Comparison of ENCODE assay signal across 11 mouse cellular contexts in the genomic region with DNA sequence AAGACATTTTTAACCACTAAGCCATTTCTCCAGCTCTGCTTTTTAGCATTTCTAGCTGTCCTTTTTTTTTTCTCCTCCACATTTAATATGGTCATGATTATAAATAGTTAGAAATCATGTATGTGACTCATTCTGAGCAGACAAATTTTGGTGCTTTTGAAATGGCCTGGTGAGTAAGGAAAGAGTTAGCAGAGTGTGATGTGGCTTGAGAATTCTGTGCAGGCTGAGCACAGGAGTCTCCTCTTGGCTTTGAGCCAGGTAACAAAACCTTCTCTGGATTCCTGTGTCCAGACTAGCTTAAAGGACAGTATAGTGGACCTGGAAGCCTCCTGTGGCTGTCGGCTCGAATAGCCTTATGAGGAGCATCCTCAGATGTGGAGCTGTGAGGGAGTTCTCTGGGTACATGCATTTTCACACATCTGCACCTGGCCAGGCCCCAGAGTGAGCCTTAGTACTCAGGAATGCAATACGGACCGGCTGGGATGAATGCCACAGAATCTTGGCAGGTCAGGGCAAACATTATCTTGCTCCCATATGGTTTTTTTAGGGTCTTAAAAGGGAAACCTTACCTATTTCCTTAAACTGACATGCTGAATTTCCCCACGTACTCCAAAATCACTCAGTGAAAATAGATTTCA.
A peak's percentile ranks its signal among the peaks of the same experiment; 100 is the strongest.
DNase-seq lines count a peak whose midpoint lies in the region; ATAC-seq and TF ChIP-seq lines count a peak whose summit lies in the region.
"Had no signal": no experiment of that assay in that cellular context is flagged by ENCODE, and none has a peak within 500 bp of the region (broad histone marks: within the 10 kb centered on the region; RNA-seq: fewer than 3 reads in every experiment).

No protein-coding gene starts in this region.

- no peaks in the 10 kb centered on the region; the same call in 1 of the 2 replicates for H3K4me1 ChIP-seq in stomach, postnatal 0 days (replicated peaks; ENCODE audit: control insufficient read depth, insufficient read depth)
- H3K4me1 ChIP-seq: liver, embryonic 15.5 days; neural tube, embryonic 12.5 days had no signal

- TF ChIP-seq EP300 in stomach, postnatal 0 days (optimal IDR thresholded peaks at IDR 0.05), result no peak

- DNase-seq in heart, postnatal 10 days, result peak; percentile 47 to 51
- no peak for DNase-seq in heart, adult 8-10 months (ENCODE audit: low spot score)
- peak; percentile 17 for DNase-seq in urinary bladder, postnatal 14 days (ENCODE audit: low spot score)
- no peak for DNase-seq in urinary bladder, postnatal 10 days (ENCODE audit: low spot score)
- peak; percentile 27 to 53 for DNase-seq in cerebellum, postnatal 14 days
- no peak for DNase-seq in stomach, postnatal 0 days (ENCODE audit: low spot score)
- DNase-seq in layer of hippocampus, postnatal 25 days (ENCODE audit: extremely low spot score in 1 of 2, low spot score in 1 of 2), result no peak
- DNase-seq: kidney, postnatal 4 days had no signal

- H3K36me3 ChIP-seq in stomach, postnatal 0 days (ENCODE audit: control insufficient read depth, insufficient read depth, low read length), result no peaks in the 10 kb centered on the region
- H3K36me3 ChIP-seq: embryonic facial prominence, embryonic 12.5 days; liver, embryonic 15.5 days; neural tube, embryonic 12.5 days had no signal

- no peak overlapping the region for H3K27ac ChIP-seq in stomach, postnatal 0 days (replicated peaks)
- H3K27ac ChIP-seq: embryonic facial prominence, embryonic 12.5 days; liver, embryonic 15.5 days; neural tube, embryonic 12.5 days had no signal

- no peak overlapping the region for H3K9ac ChIP-seq in stomach, postnatal 0 days (ENCODE audit: low read length)
- H3K9ac ChIP-seq: embryonic facial prominence, embryonic 12.5 days; liver, embryonic 15.5 days; neural tube, embryonic 12.5 days had no signal

- TF ChIP-seq CTCF in stomach, postnatal 0 days (IDR thresholded peaks at IDR 0.05; ENCODE audit: low read depth), result no peak

- no peaks in the 10 kb centered on the region for H3K9me3 ChIP-seq in stomach, postnatal 0 days (ENCODE audit: control insufficient read depth, low read length)
- H3K9me3 ChIP-seq: embryonic facial prominence, embryonic 12.5 days; liver, embryonic 15.5 days; neural tube, embryonic 12.5 days had no signal

- no peak overlapping the region for H3K4me3 ChIP-seq in stomach, postnatal 0 days (ENCODE audit: low read depth, low read length)
- H3K4me3 ChIP-seq: embryonic facial prominence, embryonic 12.5 days; liver, embryonic 15.5 days; neural tube, embryonic 12.5 days had no signal

- no peak overlapping the region for H3K4me2 ChIP-seq in stomach, postnatal 0 days (replicated peaks; ENCODE audit: low read depth)
- H3K4me2 ChIP-seq: embryonic facial prominence, embryonic 12.5 days; liver, embryonic 15.5 days; neural tube, embryonic 12.5 days had no signal

- intact Hi-C loops in heart, postnatal 10 days (cut with DNase I), result no loop called here

- no peaks in the 10 kb centered on the region for H3K27me3 ChIP-seq in stomach, postnatal 0 days (ENCODE audit: control insufficient read depth, insufficient read depth, low read length)
- H3K27me3 ChIP-seq: embryonic facial prominence, embryonic 12.5 days; neural tube, embryonic 12.5 days had no signal

- 45% methylated on average over 5 of the region's 5 CpGs for WGBS in stomach, postnatal 0 days

- ATAC-seq in stomach, postnatal 0 days (ENCODE audit: low FRiP score, low TSS enrichment), result no peak

Comparison
In these comparisons a context has a peak if more than half of its experiments do, and no peak if none do; other contexts are left out.
1. DNase-seq: peak in heart, postnatal 10 days (2 of 2), urinary bladder, postnatal 14 days (single experiment) and cerebellum, postnatal 14 days (2 of 2); none in heart, adult 8-10 months (single experiment), urinary bladder, postnatal 10 days (single experiment), stomach, postnatal 0 days (single experiment) and layer of hippocampus, postnatal 25 days (0 of 2).